8 mouse cellular contexts compared by ENCODE assay signal in genomic region chr13:100846891-100847579, GRCm38 (mm10). TPM values are rescaled to one million over a fixed set of nuclear protein-coding genes. Genes with fewer than 3 reads are reported as not detected.
DNase-seq lines count a peak whose midpoint lies in the region; ATAC-seq and TF ChIP-seq lines count a peak whose summit lies in the region.

No protein-coding gene starts in this region.

- TF ChIP-seq CTCF in layer of hippocampus, adult 2 months (conservative IDR thresholded peaks at IDR 0.05), result peak; percentile 84

- 0 out of 2 replicates have a peak, but pooled peaks cover 3% of the 10 kb centered on the region for H3K4me1 ChIP-seq in midbrain, embryonic 11.5 days (ENCODE audit: control insufficient read depth, insufficient read depth, low read length)
- H3K4me1 ChIP-seq in midbrain, embryonic 10.5 days, result peaks cover 3% of the 10 kb centered on the region; the same call in 1 of the 2 replicates
- H3K4me1 ChIP-seq in heart, embryonic 15.5 days (replicated peaks), result no peaks in the 10 kb centered on the region
- H3K4me1 ChIP-seq in midbrain, embryonic 16.5 days (ENCODE audit: control insufficient read depth, insufficient read depth, low read length), result no peaks in the 10 kb centered on the region

- WGBS in midbrain, embryonic 11.5 days, result 52% methylated on average over 21 of the region's 21 CpGs
- 56% methylated on average over 21 of the region's 21 CpGs for WGBS in midbrain, embryonic 10.5 days
- 48% methylated on average over 21 of the region's 21 CpGs for WGBS in heart, embryonic 15.5 days
- WGBS in midbrain, embryonic 16.5 days, result 33% methylated on average over 21 of the region's 21 CpGs

- H3K4me3 ChIP-seq in midbrain, embryonic 11.5 days (ENCODE audit: low read depth, low read length), result no peak overlapping the region
- H3K4me3 ChIP-seq in midbrain, embryonic 10.5 days, result no peak overlapping the region
- H3K4me3 ChIP-seq in heart, embryonic 15.5 days, result 0 out of 2 replicates have a peak overlapping the region, but pooled peaks have one; percentile 11
- peak overlapping the region; percentile 34 for H3K4me3 ChIP-seq in layer of hippocampus, adult 2 months
- peak overlapping the region; percentile 21; the same call in 1 of the 2 replicates for H3K4me3 ChIP-seq in midbrain, embryonic 16.5 days (ENCODE audit: low read depth, low read length)

- no peaks in the 10 kb centered on the region for H3K36me3 ChIP-seq in midbrain, embryonic 11.5 days (ENCODE audit: control insufficient read depth, insufficient read depth, low read length)
- H3K36me3 ChIP-seq in midbrain, embryonic 10.5 days, result no peaks in the 10 kb centered on the region
- no peaks in the 10 kb centered on the region for H3K36me3 ChIP-seq in heart, embryonic 15.5 days
- no peaks in the 10 kb centered on the region for H3K36me3 ChIP-seq in midbrain, embryonic 16.5 days (ENCODE audit: control insufficient read depth, insufficient read depth, low read length)

- no peaks in the 10 kb centered on the region for H3K27me3 ChIP-seq in midbrain, embryonic 11.5 days (ENCODE audit: control insufficient read depth, insufficient read depth, low read length)
- no peaks in the 10 kb centered on the region for H3K27me3 ChIP-seq in midbrain, embryonic 10.5 days (ENCODE audit: low read depth, poor library complexity, severe bottlenecking)
- H3K27me3 ChIP-seq in heart, embryonic 15.5 days, result no peaks in the 10 kb centered on the region
- H3K27me3 ChIP-seq in midbrain, embryonic 16.5 days (ENCODE audit: control insufficient read depth, insufficient read depth, low read depth, low read length), result no peaks in the 10 kb centered on the region

- H3K4me2 ChIP-seq in midbrain, embryonic 11.5 days, result peak overlapping the region; percentile 10; the same call in 1 of the 2 replicates
- peak overlapping the region; percentile 45 for H3K4me2 ChIP-seq in heart, embryonic 15.5 days
- peak overlapping the region; percentile 50 for H3K4me2 ChIP-seq in midbrain, embryonic 16.5 days (ENCODE audit: low read length)

- H3K9me3 ChIP-seq in midbrain, embryonic 11.5 days (ENCODE audit: control insufficient read depth, low read length), result no peaks in the 10 kb centered on the region
- H3K9me3 ChIP-seq in midbrain, embryonic 10.5 days (replicated peaks), result no peaks in the 10 kb centered on the region
- H3K9me3 ChIP-seq in heart, embryonic 15.5 days (replicated peaks), result no peaks in the 10 kb centered on the region
- no peaks in the 10 kb centered on the region for H3K9me3 ChIP-seq in midbrain, embryonic 16.5 days (replicated peaks; ENCODE audit: control insufficient read depth, low read length, poor library complexity, severe bottlenecking)

- H3K9ac ChIP-seq in midbrain, embryonic 11.5 days (ENCODE audit: low read length), result peak overlapping the region; percentile 4; the same call in 1 of the 2 replicates
- 0 out of 2 replicates have a peak overlapping the region, but pooled peaks have one; percentile 28 for H3K9ac ChIP-seq in heart, embryonic 15.5 days
- no peak overlapping the region for H3K9ac ChIP-seq in midbrain, embryonic 16.5 days (ENCODE audit: low read depth, low read length)

- no peak overlapping the region for H3K27ac ChIP-seq in midbrain, embryonic 11.5 days (ENCODE audit: low read depth, low read length)
- H3K27ac ChIP-seq in midbrain, embryonic 10.5 days (replicated peaks), result no peak overlapping the region
- H3K27ac ChIP-seq in heart, embryonic 15.5 days, result no peak overlapping the region
- H3K27ac ChIP-seq in layer of hippocampus, adult 2 months, result no peak overlapping the region; the same call in 1 of the 2 replicates
- no peak overlapping the region for H3K27ac ChIP-seq in midbrain, embryonic 16.5 days (ENCODE audit: low read length)

- peak; percentile 57; the same call in 1 of the 2 replicates for ATAC-seq in midbrain, embryonic 11.5 days (ENCODE audit: low FRiP score)
- no peak for ATAC-seq in heart, embryonic 15.5 days (replicated peaks; ENCODE audit: insufficient number of reproducible peaks, insufficient read depth, low FRiP score, low read depth)
- ATAC-seq in midbrain, embryonic 16.5 days, result peak; percentile 86
- ATAC-seq in granulocyte monocyte progenitor cell, adult 5-6 weeks (replicated peaks; ENCODE audit: poor library complexity, severe bottlenecking), result no peak
- ATAC-seq in inflammation-experienced regulatory T-cells, adult 6 months, result no peak

- DNase-seq in midbrain, embryonic 11.5 days (ENCODE audit: low spot score, missing footprints), result no peak
- no peak for DNase-seq in midbrain, embryonic 10.5 days (ENCODE audit: low spot score)
- DNase-seq in embryo, embryonic 9.5 days (ENCODE audit: extremely low spot score), result peak; percentile 10
- DNase-seq in layer of hippocampus, adult 2 months (ENCODE audit: low spot score in 2 of 2), result peak; percentile 64 to 75

RNA-seq across cellular contexts. Expression of gene Slc30a5, which starts 13.8 kb away (rescaled TPM):
- polyA plus RNA-seq in midbrain, embryonic 11.5 days (2014; fragmentation: Nextera tagmentation; extraction: Ambion mirVana), result 45.7 and 46.2 TPM in 2 replicates
- 34.9 and 35.6 TPM in 2 replicates for polyA plus RNA-seq in midbrain, embryonic 10.5 days (2016; fragmentation: Nextera tagmentation; extraction: Ambion mirVana)
- 31.4 and 39.7 TPM in 2 replicates for polyA plus RNA-seq in heart, embryonic 15.5 days (2015; fragmentation: Nextera tagmentation; extraction: Ambion mirVana)
- total RNA-seq in layer of hippocampus, adult 2 months (2021), result 10 to 100 TPM; 34.8 to 37.4 TPM
- 30.2 and 31.0 TPM in 2 replicates for polyA plus RNA-seq in midbrain, embryonic 16.5 days (2015; fragmentation: Nextera tagmentation; extraction: Ambion mirVana)
- total RNA-seq in granulocyte monocyte progenitor cell, adult 5-6 weeks (2014; fragmentation: Nextera tagmentation), result 97.0 and 97.9 TPM in 2 replicates
- total RNA-seq in granulocyte monocyte progenitor cell, adult 5-6 weeks (2017), result 96.8 and 111 TPM in 2 replicates
- polyA plus RNA-seq in inflammation-experienced regulatory T-cells, adult 6 months (2017; shearing (Covaris generic)), result 10 to 100 TPM; 11.5 to 15.0 (median 12.7) TPM

Comparison
In these comparisons a context has a peak if more than half of its experiments do, and no peak if none do; other contexts are left out.
1. H3K4me3 ChIP-seq: peak in heart, embryonic 15.5 days (single experiment), layer of hippocampus, adult 2 months (single experiment) and midbrain, embryonic 16.5 days (single experiment); none in midbrain, embryonic 11.5 days (single experiment) and midbrain, embryonic 10.5 days (single experiment).
2. ATAC-seq: peak in midbrain, embryonic 11.5 days (single experiment) and midbrain, embryonic 16.5 days (single experiment); none in heart, embryonic 15.5 days (single experiment), granulocyte monocyte progenitor cell, adult 5-6 weeks (single experiment) and inflammation-experienced regulatory T-cells, adult 6 months (single experiment).
3. DNase-seq: peak in embryo, embryonic 9.5 days (single experiment) and layer of hippocampus, adult 2 months (2 of 2); none in midbrain, embryonic 11.5 days (single experiment) and midbrain, embryonic 10.5 days (single experiment).
4. Peak in every context shown above with its lines, with median percentiles within 50 percentile points of each other: H3K4me2 ChIP-seq.